In genomic region chr3:153831014-153831872, GRCm38 (mm10) we compare ENCODE assay signal across 9 mouse cellular contexts. TPM values are rescaled to one million over a fixed set of nuclear protein-coding genes. Genes with fewer than 3 reads are reported as not detected.
DNase-seq lines count a peak whose midpoint lies in the region; ATAC-seq and TF ChIP-seq lines count a peak whose summit lies in the region.
"Had no signal": no experiment of that assay in that cellular context is flagged by ENCODE, and none has a peak within 500 bp of the region (broad histone marks: within the 10 kb centered on the region; RNA-seq: fewer than 3 reads in every experiment).

No protein-coding gene starts in this region.

- DNase-seq in adrenal gland, adult 2 months, result peak; percentile 16
- DNase-seq in adrenal gland, adult 18-20 months (ENCODE audit: low spot score in 2 of 2), result no peak
- DNase-seq in neural tube, embryonic 11.5 days (ENCODE audit: low spot score), result peak; percentile 23
- DNase-seq in heart, postnatal 0 days (ENCODE audit: low spot score), result peak; percentile 11
- DNase-seq in gastrocnemius, postnatal 36 days, result no peak
- DNase-seq in retina, embryonic 14.5 days (ENCODE audit: low spot score), result no peak

- no peaks in the 10 kb centered on the region for H3K27me3 ChIP-seq in neural tube, embryonic 11.5 days (ENCODE audit: control insufficient read depth, insufficient read depth, low read length)
- H3K27me3 ChIP-seq in neural tube, embryonic 15.5 days (replicated peaks), result no peaks in the 10 kb centered on the region
- no peaks in the 10 kb centered on the region for H3K27me3 ChIP-seq in heart, postnatal 0 days (ENCODE audit: control insufficient read depth, insufficient read depth, low read length)

- no peak overlapping the region for H3K4me2 ChIP-seq in neural tube, embryonic 11.5 days (ENCODE audit: low read depth)
- H3K4me2 ChIP-seq in neural tube, embryonic 15.5 days, result no peak overlapping the region
- no peak overlapping the region for H3K4me2 ChIP-seq in heart, postnatal 0 days (ENCODE audit: low read depth, low read length)

- no peaks in the 10 kb centered on the region for H3K9me3 ChIP-seq in neural tube, embryonic 11.5 days (ENCODE audit: control insufficient read depth, low read length)
- H3K9me3 ChIP-seq in neural tube, embryonic 15.5 days (replicated peaks), result no peaks in the 10 kb centered on the region
- no peaks in the 10 kb centered on the region for H3K9me3 ChIP-seq in heart, postnatal 0 days (replicated peaks; ENCODE audit: control insufficient read depth, low read length)

- TF ChIP-seq CTCF in heart, postnatal 0 days (IDR thresholded peaks at IDR 0.05; ENCODE audit: low read depth), result peak; percentile 45

- no peak overlapping the region for H3K9ac ChIP-seq in neural tube, embryonic 11.5 days (ENCODE audit: low read length)
- H3K9ac ChIP-seq in neural tube, embryonic 15.5 days (replicated peaks), result no peak overlapping the region
- H3K9ac ChIP-seq in heart, postnatal 0 days (replicated peaks; ENCODE audit: low read depth, low read length), result no peak overlapping the region

- no peak overlapping the region for H3K4me3 ChIP-seq in neural tube, embryonic 11.5 days (ENCODE audit: low read depth, low read length)
- no peak overlapping the region for H3K4me3 ChIP-seq in neural tube, embryonic 15.5 days (replicated peaks)
- no peak overlapping the region for H3K4me3 ChIP-seq in heart, postnatal 0 days (ENCODE audit: low read depth, low read length)

- ATAC-seq in neural tube, embryonic 11.5 days (ENCODE audit: insufficient read depth, low FRiP score, low TSS enrichment), result no peak
- ATAC-seq in neural tube, embryonic 15.5 days (ENCODE audit: low FRiP score), result no peak
- ATAC-seq in heart, postnatal 0 days (ENCODE audit: insufficient read depth, low read depth), result peak; percentile 44; the same call in 1 of the 2 replicates
- peak; percentile 56 for ATAC-seq in megakaryocyte, adult 5-6 weeks (ENCODE audit: poor library complexity, severe bottlenecking)

- no peak for TF ChIP-seq EP300 in heart, postnatal 0 days (IDR thresholded peaks at IDR 0.05; ENCODE audit: low read depth)

- intact Hi-C loops in gastrocnemius, postnatal 36 days (cut with DNase I), result no loop called here

- 71% methylated on average over 11 of the region's 11 CpGs for WGBS in neural tube, embryonic 11.5 days
- WGBS in neural tube, embryonic 15.5 days, result 78% methylated on average over 11 of the region's 11 CpGs
- 76% methylated on average over 11 of the region's 11 CpGs for WGBS in heart, postnatal 0 days

- no peaks in the 10 kb centered on the region for H3K36me3 ChIP-seq in neural tube, embryonic 11.5 days (ENCODE audit: control insufficient read depth, insufficient read depth, low read length)
- H3K36me3 ChIP-seq in neural tube, embryonic 15.5 days, result no peaks in the 10 kb centered on the region
- no peaks in the 10 kb centered on the region for H3K36me3 ChIP-seq in heart, postnatal 0 days (replicated peaks; ENCODE audit: control insufficient read depth, insufficient read depth, low read length)

- H3K27ac ChIP-seq in neural tube, embryonic 11.5 days (ENCODE audit: low read depth, low read length), result no peak overlapping the region
- H3K27ac ChIP-seq in neural tube, embryonic 15.5 days (replicated peaks), result no peak overlapping the region
- H3K27ac ChIP-seq in heart, postnatal 0 days (ENCODE audit: low read depth), result no peak overlapping the region

- H3K4me1 ChIP-seq in neural tube, embryonic 11.5 days (ENCODE audit: control insufficient read depth, insufficient read depth, low read length), result no peaks in the 10 kb centered on the region
- H3K4me1 ChIP-seq in neural tube, embryonic 15.5 days, result no peaks in the 10 kb centered on the region
- H3K4me1 ChIP-seq in heart, postnatal 0 days (ENCODE audit: control insufficient read depth, insufficient read depth), result no peaks in the 10 kb centered on the region

RNA-seq across cellular contexts. Expression of gene Asb17, which starts 12.8 kb away (rescaled TPM):
- total RNA-seq in adrenal gland, adult 2 months (2021), result not detected
- not detected in 2 replicates for polyA plus RNA-seq in adrenal gland, adult 2 months (2012; rRNA removed)
- total RNA-seq in adrenal gland, adult 18-20 months (2021), result not detected
- polyA plus RNA-seq in neural tube, embryonic 11.5 days (2014; fragmentation: Nextera tagmentation; extraction: Ambion mirVana), result 0.44 TPM in 1 of 2 replicates, not detected in the other
- polyA plus RNA-seq in neural tube, embryonic 15.5 days (2015; fragmentation: Nextera tagmentation; extraction: Ambion mirVana), result not detected in 2 replicates
- not detected in 2 replicates for total RNA-seq in heart, postnatal 0 days (2014; rRNA removed; ENCODE audit: low replicate concordance)
- 0.18 TPM in 2 replicates for polyA plus RNA-seq in heart, postnatal 0 days (2015; fragmentation: Nextera tagmentation; extraction: Ambion mirVana)
- total RNA-seq in megakaryocyte, adult 5-6 weeks (2015), result 0.54 TPM in 1 of 2 replicates, not detected in the other
- not detected in 2 replicates for total RNA-seq in megakaryocyte, adult 5-6 weeks (2017)
- not detected for total RNA-seq in gastrocnemius, postnatal 36 days (2021)
- polyA plus RNA-seq: frontal cortex, adult 2 months had no signal

Comparison
In these comparisons a context has a peak if more than half of its experiments do, and no peak if none do; other contexts are left out.
1. DNase-seq: peak in adrenal gland, adult 2 months (single experiment), neural tube, embryonic 11.5 days (single experiment) and heart, postnatal 0 days (single experiment); none in adrenal gland, adult 18-20 months (0 of 2), gastrocnemius, postnatal 36 days (0 of 2) and retina, embryonic 14.5 days (single experiment).
2. ATAC-seq: peak in heart, postnatal 0 days (single experiment) and megakaryocyte, adult 5-6 weeks (single experiment); none in neural tube, embryonic 11.5 days (single experiment) and neural tube, embryonic 15.5 days (single experiment).